Mouse (Mus musculus): Measurements from ENCODE around the gene Slc16a9.

Gene Slc16a9

DNA sequence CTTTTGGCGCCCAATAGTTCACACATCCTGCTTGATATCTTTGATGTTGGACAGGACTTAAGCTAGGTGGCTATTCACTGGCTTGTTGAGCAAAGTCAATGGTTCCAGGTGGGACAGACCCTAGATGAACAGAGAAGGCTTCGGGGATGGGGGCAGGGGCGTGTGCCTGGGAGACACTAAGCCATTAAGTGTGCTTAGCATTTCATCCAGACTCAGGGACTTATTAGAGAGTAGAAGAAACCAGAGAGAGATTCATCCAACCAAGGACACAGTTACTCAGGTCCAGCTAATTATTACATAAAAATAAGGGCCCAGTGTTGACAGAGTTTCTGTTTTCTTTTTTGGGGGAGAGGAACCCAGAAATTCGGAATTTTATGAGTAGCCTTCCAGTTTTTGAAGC lies 5.5 kb downstream of the Slc16a9 start:
- no peak for DNase-seq (ENCODE audit: low spot score in 2 of 2)

DNA sequence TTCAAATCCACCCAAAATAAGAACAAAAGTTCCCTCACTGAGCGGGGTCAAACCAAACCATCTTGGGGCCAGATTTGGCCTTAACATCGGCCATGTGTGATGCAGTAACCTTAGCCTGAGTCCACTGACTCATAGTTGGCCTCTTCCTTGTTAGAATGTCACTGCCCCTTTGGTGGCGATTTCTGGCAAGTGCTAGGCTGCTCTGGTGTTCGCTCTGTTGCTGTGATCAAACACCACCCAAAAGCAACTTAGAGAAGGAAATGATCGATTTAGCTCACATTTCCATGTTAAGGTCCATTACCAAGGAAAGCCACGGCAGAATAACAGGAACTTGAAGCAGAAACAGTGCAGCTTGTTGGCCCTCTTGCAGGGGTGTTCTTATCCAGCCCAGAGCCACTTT lies 5.9 kb downstream of the Slc16a9 start:
- no peak for DNase-seq (ENCODE audit: low spot score in 2 of 2)

- DNase-seq (ENCODE audit: low spot score in 2 of 2), result no peak
Observed at GRCm38 (mm10) chr10:70254666-70255065, 9.8 kb downstream of the Slc16a9 start.

GRCm38 (mm10) chr10:70255601-70256210 lies 10.8 kb downstream of the Slc16a9 start:
- DNase-seq (ENCODE audit: low spot score in 2 of 2), result no peak

- DNase-seq (ENCODE audit: low spot score in 2 of 2), result no peak
Observed at GRCm38 (mm10) chr10:70257029-70257428, 12.1 kb downstream of the Slc16a9 start.

GRCm38 (mm10) chr10:70260904-70261303 lies 16.0 kb downstream of the Slc16a9 start:
- DNase-seq (ENCODE audit: low spot score in 2 of 2), result no peak

DNA sequence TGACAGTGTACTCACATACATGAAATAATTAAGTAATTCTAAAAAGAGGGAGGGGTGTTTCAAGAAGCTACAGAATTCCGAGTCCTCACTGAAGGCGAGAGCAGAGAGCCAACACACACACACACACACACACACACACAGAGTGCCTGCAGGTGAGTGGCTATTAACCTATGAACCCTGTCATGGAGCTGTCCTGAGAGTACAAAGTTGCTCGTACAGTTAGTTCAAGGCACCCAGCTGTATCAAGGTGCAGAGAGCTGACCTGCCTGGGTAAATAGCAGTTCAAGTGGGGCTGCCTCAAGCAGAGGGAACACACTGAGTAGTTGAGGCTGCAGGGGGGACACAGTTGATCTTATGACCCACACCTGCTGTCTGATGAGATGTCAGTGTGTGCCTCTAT lies 17.2 kb downstream of the Slc16a9 start:
- DNase-seq (ENCODE audit: low spot score in 2 of 2), result no peak

DNA sequence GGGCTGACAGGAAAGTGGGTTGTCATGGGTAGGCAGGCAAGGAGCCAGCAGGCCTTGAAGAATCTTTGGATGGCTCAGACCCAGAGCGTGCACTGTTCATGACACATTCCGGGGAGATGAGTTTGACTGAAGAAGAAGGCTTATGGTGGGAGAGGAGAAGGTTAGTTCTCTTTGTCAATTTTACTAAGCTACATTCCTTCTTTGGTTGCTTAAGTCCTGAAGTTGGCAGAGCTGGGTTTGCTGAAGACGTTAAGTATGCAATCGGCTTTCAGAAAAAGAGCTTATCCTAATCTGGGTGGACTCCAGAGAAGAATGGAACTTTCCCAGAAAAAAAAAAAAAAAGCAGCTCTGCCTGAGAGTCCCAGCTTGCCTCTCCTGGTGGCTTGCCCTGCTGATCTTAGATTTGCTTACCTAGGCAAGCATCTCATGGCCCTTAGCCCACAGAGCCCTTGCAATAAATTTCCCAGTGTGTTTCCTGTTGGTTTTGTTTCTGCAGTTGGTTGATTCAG lies 18.8 kb downstream of the Slc16a9 start:
- DNase-seq (ENCODE audit: low spot score in 2 of 2), result no peak

DNA sequence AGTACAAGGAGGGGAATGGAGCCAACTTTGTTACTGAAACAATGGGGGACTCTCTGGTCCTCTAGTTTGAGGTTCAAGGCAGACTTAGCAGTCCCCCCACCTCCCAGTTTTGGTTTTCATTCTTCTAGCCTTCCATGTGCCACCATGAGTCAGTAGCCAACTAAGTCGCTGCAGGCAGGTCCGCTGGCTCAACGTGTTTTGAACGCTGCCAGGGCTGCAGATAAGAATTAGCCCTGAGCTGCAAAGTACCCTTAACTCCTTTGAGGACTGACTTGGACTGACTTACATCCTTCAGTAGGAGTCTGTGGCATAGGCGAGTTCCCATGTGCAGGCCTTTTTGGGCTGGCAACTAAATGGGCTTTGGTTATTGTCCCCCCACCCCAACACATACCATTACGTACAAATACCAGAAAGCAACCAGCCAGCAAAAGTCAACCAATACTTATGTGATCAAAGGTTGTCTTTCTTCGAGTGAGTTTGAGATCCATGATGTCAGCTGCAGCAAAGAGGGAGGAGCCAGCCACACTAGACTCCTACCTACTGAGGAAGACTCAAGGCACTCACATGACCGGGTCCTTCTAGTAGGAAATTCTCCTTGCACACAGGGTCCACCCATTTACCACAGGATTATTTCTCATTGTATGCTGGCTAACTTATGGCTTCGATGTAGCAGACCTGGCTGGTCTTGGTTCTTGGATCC lies 19.6 kb downstream of the Slc16a9 start:
- no peak for DNase-seq (ENCODE audit: low spot score in 2 of 2)

- peak in 1 of 2 experiments; percentile 24 for DNase-seq (ENCODE audit: low spot score in 2 of 2)
Observed at GRCm38 (mm10) chr10:70266501-70266900, 21.6 kb downstream of the Slc16a9 start.

DNA sequence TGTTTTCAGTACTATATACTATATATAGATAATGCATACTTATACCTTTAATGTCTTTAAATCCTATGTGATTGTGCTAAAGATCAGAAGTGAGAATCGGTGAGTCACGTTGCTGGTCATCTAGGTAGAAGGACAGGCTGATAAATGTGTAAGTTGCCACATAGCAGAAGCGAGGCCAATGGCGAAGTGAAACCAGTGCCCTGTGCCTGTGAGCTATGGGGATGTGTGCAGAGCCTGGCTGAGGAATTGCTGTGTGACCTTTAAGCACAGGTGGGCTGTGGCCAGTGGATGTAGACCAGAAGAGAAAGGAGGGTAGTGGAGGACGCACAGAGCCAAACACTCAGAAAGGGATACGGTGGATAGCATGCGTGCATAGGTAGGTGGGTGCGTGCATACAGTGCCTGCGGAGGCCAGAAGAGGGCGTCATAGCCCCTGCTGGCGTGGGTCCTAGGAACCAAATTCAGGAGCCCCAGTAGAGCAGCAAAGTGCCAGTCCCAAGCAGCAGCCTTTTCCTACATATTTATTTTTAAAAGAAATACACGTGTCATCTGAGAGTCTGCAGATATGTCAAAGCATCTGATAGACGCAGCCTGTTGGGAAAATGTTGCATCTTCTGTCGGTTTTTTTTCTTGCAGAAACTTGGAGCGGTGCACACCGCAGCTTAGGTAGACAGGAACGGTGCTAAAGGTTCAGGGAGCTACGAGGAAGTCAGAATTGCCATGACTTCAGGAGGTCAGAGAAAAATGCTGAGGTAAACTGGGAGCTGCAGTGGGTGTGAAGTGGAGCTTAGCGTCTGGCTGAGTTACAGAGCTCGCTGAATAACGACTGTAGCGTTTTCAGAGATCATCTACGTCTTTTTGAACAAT lies 23.9 kb downstream of the Slc16a9 start:
- no peak for DNase-seq (ENCODE audit: low spot score in 2 of 2)

DNA sequence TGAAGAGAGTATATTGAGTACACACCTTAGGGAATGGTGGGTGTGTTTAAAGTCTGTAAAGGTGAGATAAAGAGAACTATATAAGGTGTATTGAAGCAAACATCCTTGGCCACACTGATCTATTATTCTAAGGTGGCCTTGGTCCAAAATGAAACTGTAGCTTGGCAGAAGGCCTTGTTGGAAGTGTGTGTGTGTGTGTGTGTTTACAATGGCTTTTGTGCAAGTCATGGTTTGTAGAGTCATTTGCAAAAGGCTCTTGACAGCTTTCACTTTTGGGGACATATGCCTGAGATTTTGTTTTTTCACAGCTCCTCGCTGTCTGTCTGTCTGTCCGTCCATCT lies 24.5 kb downstream of the Slc16a9 start:
- DNase-seq (ENCODE audit: low spot score in 2 of 2), result no peak

- no peak for DNase-seq (ENCODE audit: low spot score in 2 of 2)
Observed at GRCm38 (mm10) chr10:70276678-70277077, 31.8 kb downstream of the Slc16a9 start.

- no peak for DNase-seq (ENCODE audit: low spot score in 2 of 2)
Observed at GRCm38 (mm10) chr10:70279349-70279748, 34.4 kb downstream of the Slc16a9 start.

DNA sequence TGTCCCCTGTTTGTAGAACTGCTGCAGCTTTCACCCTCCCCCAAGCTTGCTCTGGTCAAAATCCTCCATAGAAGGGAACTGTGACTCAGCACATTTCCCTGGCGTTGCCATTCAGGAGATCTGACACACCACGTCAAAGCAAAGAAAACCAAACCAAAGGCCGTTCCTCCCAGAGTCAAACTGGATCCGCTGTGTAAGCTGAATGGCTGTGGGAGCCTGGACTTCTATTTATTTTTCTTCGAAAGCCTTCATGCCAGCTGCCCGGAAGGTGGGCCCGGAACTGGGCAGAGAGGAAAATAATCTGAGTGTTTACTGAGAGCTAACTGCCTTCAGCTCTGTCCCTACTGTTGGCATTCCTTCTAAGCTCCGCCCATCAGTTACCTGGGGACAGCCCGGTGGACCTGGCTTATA lies 42.9 kb downstream of the Slc16a9 start:
- no peak for DNase-seq (ENCODE audit: low spot score in 2 of 2)

DNA sequence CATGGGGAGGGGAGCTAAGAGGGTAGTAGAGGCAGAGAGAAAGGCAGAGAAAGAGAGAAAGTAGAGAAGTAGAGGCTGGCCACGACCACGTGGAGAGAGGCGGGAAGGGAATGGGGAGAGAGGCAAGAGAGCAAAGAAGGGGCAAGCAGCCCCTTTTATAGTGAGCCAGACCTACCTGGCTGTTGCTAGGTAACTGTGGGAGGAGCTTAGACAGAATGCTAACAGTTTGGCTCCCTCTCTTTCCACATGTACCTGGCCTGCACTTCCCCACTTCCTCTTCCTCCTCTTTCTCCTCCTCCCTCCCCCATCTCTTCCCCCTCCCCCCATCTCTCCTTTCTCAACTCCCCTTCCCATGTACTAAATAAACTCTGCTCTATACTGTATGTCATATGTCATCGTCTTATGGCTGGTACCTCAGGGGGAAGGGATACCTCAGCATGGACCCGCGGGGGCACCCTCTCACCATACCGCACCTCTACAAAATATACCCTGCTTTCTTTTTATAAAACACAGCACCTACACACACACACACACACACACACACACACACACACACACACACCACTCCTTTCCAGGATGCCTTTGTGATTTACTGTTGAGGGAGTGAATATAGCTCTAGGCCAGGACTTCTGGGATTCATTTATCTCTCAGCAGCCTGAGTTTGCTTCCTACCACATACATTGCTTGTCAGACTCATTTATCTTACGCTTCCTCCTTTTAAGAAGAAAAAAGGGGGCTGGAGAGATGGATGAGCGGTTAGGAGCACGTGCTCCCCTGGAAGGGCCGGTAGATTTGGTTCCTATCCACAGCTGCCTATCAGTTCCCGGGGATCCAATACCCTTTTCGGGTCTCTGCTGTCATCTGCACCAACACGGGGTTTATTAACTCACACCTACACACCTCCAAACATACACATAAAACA lies 43.8 kb downstream of the Slc16a9 start:
- no peak for DNase-seq (ENCODE audit: low spot score in 2 of 2)

DNA sequence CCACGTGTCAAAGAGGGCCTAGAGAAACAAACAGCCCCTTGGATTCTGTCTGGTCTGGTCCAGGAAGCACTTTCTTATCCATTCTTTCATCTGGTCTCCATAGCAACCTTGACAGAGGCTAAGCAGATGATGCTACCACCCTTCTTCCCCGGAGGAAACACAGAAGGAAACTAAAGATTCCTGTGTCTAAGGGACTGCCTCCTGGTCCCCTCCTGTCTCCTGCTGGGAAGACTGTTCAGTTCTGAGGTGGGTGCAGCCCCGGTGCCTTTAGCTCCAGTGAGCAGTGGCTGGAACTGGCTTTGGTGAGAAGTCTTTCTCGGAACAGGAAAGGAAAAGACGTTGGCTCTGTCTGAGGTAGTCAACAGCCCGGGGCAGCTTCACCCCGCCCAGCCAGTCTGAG lies 47.1 kb downstream of the Slc16a9 start:
- DNase-seq (ENCODE audit: low spot score in 2 of 2), result no peak

GRCm38 (mm10) chr10:70294094-70294493 lies 49.2 kb downstream of the Slc16a9 start:
- no peak for DNase-seq (ENCODE audit: low spot score in 2 of 2)

DNA sequence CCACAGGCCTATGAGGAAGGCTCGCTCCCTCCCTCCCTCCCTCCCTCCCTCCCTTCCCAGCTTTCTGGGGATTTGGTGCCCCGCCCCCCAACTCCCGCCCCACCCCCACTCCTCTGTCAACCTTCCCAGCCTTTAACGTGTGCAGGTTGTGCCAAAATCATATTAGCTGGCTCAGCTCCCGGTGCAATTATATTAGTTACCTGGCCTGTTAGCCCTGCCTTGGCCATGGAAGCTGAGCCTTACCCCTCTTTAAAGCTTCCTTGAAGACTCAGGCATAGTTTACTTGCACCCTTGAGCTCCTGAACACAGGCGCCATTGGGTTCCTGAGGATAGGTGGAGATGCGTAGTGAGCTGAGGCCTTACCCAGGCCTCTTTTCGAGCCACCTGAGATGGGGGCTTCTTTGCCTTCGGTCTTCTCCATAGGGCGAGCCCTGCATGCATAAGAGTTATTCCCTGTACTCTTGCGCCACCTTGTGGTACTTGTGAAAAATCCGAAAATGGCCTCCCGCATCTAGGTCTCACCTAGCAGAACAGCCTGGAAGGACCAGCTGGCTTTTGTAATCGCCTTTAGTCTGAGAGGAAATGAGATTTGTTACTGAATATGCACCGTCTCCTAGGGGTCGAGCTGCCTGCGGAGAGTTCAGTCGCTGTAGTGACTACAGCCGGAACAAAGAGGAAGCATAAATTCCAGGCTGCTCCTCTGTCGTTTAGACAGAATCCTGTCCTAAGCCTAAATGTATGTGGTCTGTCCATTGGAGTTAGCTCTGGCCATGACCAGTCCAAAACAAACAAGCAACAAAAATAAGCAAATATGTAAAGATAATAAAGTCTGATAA lies 51.8 kb downstream of the Slc16a9 start:
- peak; percentile 74 to 88 for DNase-seq (ENCODE audit: low spot score in 2 of 2)

DNA sequence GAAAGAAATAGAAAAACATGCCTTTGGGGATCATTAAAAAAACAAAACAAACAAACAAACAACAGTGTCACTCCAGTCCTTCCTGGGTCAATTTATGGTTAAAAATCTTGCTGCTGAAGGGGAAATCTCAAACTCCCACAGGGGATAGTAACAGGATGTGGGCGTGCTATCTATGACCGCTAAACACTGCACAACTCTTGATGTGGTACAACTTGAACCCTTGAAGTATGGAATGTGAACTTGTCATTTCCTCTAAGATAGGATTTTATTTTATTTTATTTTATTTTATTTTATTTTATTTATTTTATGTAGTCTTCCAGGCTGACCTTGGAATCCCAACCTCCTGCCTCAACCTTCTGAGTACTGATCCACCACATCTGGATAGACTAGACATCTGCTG lies 54.2 kb downstream of the Slc16a9 start:
- DNase-seq (ENCODE audit: low spot score in 2 of 2), result no peak

- no peak for DNase-seq (ENCODE audit: low spot score in 2 of 2)
Observed at GRCm38 (mm10) chr10:70299653-70300052, 54.8 kb downstream of the Slc16a9 start.
